Mouse (Mus musculus): ENCODE results near the gene Prkag1. TPM values are rescaled to one million over a fixed set of nuclear protein-coding genes. Genes with fewer than 3 reads are reported as not detected.

Gene Prkag1
- total RNA-seq (2021) = 10 to 100 TPM; 49.0 to 52.5 TPM

DNA sequence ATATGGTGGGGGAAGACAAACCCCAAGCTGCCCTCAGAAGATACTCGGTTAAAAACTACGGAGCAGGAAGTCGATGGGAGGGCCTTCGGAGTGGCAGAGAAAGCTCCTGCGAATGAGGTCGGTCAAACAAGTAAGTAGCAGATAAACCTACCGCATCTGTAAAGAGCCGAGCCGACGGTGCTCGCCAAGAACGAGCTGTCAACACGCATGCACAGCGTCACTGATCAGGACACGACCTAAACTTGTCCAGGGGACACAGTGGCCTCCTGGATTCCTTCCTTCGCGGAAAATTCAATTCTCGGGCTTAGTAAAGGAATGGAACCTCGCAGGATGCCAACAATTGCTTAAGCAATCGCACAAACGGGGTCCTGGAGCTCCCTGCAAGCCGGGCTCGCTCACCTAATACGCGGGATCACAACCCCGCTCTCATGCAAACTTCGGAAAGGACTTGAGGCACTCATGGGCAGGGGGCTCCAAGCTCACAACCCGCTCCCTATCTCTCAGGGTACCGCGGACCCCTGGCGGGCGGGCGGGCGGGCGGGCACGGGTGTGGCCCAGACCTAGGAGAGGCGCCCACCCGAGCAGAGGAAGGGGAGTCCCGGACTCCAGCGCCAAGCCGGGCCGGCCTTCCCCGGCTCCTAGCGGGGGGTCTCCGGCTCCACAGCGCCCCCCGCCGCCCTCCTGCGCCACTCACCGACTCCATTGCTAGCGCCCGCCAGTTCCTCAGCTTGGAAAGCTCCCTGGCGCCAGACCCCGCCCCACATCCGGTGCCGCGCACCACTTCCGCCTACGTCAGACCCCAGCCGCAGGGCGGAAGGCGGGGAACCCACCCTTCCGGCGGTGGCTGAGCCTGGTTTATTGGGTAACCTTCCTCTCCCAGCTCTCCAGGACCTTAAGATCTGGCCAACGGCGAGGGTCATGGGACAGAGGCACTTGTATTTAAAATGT lies at the start of gene Prkag1:
Prkag1 (minus strand) TSS at position 786 of the 948 bp plus-strand sequence.
- DNase-seq = peak; percentile 95 to 96

DNA sequence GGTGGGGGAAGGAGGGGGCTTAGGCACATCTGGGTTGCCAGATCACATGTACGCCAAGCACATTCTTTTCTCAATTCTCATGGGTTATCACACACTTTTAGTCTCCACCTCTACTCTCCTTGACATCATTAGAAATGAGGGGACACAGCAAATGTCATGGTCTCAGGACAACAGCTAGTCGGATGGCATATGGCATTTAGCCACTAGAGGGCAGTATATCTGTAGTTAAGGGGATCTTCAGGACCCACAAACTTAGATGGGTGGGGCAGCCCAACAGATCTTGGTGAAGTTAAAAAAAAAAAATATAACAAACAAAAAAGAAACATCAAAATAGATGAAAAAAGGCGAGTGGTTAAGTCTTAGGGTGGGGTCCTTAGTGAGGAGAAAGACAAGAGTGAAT lies 46.0 kb upstream of the Prkag1 start:
- no peak for DNase-seq

DNA sequence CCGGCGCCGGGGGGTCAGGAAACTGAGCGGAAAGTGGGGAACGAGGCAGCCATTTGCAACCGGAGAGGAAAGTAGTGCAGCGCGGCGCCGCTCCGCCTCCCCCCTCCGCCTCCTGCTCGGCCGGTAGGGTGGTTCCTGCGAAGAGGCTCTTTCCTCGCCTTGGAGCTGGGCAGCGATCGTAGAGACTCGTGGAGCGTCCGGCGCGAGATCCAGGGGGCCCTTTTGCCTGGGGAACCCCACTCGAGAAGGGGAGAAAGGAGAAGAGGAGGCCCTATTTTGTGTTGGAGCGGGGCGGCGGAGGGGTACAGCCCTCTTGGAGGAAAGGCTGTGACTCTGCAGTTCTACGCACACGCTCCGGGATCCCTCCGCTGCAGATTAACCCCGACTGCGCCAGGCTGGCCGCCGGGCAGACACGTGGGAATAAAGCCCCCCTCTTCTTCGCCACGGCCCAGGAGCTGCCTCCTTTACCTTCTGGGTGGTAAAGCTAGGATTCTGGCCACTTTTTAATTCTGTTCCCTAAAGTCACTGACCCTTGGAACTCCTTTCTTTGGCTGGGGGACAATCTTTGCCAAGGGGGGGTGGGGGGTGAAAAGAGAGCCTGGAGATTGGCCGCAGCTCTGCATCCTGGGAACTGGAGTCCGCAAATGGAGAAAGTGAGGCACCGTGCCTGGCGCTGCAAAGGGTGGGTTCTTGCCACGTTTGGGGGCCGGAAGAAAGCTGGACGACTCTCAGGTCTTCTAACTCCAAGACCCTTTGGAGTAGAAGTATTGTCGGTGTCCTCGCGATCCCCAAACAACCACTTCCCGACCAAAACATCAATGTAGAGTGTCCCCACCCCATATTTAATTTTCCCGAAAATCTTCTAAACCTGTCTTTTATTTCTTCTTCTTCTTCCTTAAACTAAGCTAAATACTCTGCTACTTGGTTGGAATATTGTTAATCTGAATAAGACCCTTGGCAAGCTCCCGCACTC lies 40.9 kb upstream of the Prkag1 start:
- DNase-seq = peak; percentile 93

DNA sequence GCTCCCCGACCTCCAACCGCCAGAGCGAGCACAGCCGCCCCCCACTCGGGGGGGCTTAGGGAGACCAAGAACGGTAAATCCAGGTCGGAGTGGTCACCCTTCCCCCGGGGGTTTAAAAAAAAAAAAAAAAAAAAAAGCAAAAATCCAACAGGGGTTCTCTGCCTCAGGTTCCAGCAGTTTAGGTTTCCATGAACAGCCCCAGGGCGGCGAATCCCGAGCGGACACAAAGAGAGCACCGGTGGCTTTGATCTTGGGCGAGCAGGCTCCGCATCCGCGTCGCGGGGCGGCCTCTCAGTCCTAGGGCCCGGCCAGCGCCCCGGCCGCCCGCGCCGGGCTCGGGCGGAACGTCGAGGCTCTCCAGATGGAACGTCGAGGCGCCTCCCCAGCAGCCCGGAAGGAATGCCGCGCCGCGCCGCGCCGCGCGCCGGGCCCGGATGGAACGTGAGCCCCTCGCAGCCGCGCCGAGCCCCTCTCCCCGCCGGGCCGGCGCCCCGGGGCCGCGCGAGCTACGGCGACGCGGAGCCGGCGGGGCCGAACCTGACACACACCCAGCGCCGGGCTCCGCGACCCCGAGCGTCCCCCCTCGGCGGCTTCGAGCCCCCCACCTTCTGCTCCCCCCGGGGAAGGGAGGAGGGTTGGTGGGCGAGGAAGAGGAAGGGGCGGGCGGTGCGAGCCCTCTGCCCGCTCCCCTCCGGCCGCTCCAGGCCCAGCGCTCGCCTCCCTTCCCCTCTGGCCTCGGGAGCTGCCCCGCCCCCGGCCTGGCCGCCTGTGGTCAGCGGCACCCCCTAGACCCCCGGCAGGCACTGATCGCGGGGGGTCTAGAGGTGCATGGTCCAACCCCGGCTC lies 40.0 kb upstream of the Prkag1 start, which contains the start of gene Kmt2d:
Kmt2d (minus strand) TSS at position 135 of the 846 bp plus-strand sequence.
- no peak for DNase-seq

DNA sequence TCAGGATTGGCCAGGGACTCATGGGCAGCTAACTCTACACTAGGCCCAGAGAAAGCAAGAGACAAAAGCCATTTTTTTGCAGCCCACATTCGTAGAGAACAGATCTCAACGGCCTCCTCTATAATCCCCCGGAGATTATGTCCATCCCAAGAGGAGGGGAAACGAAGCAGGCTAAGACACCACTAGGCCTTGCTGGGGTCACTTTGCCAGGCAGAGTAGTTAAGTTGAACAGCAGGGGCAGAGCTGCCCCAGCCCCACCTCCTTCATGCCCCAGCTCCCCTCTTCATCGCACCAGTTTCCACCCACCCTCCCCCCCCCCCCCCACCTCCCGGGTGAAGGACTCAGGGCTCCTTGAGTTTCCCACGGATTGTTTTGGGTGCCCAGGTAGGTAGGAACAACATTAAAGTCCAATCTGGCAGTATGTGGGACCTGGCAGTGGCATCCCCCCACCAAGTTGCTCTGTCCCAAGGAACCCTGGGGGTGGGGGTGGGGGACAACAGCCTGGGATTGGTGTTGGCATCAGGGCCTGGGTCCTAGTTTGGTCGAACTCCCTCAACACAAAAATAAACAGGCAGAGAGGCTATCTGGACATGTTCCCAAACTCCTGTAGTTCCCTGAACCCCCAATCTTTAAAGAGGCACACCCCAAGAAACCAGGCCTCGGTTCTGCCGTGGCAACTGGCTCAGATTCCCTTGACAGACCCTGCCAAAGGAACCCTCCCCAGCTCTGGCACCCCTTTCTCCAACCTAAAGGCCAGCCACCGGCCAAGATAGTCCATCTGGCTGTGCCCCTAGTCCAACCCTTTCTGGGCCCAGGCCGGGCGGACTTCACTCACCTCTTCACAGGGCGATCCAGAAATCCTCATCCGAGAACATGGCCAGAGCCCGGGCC lies 39.1 kb upstream of the Prkag1 start:
- DNase-seq = no peak

DNA sequence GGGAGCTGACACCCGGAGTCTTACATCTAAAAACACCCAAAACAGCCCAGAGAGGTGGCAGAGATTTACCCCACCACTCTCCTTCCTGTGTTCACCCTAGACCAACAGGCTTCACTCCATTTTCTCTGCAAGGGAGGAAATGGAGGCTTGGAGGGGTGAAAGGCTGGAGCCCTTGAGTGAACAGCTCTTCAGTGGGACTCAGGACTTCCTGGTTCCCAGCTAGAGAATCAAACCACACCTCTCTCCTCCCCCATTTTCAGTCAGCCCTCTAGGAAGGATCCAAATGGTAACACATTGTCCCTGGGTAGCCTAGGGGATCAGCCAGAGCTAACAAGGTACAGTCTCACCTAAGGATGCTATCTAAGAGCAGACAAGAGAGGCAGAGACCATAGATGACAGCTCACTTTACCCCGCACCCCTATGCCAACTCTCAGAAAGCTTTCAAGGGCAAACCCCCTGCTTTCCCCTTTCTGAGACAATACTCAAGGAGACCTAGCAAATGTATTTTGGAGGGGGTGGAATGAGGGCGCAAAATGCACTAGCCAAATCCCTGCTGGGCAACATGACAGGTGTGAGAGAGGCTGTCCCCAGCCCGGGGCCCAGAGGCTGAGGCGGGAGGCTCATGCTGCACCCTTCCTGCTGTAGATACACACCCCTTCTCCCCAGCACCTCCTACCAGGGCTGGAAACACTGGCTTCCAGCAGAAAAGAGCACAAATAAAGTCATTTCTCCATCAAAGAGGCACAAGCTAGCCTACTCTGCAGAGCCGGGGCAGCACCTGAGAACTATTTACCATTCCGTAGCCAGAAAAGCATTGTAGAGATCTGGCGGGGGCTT lies 38.2 kb upstream of the Prkag1 start:
- no peak for DNase-seq

DNA sequence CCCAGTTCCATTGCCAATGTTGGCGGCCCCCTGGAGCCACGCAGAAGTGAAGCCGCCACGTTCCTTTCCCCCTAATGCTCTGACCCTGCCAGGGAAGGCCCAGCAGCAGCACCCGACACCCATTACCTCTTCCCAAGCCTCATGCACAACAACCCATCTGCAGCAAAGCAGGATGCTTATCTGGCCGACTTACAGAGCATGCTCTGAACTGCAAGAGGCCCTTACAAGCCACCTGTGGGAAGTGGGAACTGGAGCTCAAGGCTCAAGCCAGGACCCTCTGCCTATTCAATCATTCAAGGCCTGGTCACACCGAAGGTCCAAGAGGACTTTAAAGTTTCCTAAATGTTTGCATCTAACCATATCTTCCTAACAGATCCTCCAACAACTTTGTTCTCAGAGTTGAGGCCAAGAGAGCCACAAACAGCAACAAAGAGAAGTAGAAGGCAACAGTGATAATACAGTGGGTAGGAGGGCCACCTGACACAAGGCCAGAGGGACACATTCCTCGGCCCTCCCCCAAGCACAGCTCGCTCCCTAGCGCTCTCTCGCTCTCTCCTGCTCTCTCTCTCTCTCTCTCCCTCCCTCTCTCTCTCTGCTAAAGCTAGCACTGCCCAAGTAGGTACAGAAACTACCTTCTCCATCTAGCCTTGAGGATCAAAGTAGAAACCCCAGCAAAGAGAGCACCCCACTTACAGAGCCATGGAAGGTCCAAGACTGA lies 37.2 kb upstream of the Prkag1 start:
- DNase-seq = no peak

DNA sequence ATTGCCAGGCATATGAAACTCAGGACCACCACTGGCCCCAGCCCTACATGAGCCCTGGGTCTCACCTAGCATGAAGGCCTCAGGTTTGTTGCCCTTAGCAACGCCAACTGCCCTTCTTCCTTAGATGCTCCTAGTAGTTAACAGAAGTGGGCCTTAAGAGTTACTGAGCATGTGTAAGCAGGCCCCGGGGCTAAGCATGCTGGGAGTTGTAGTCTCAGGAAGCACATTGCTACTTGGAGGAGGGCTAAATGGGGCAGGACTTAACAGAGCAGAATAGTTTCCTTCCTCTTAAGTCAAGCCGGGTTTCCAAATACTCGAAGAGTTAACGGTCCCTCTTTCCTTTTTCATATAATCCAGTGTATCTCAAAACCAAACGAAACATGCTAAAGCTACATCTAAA lies 36.0 kb upstream of the Prkag1 start:
- peak; percentile 25 to 47 for DNase-seq

DNA sequence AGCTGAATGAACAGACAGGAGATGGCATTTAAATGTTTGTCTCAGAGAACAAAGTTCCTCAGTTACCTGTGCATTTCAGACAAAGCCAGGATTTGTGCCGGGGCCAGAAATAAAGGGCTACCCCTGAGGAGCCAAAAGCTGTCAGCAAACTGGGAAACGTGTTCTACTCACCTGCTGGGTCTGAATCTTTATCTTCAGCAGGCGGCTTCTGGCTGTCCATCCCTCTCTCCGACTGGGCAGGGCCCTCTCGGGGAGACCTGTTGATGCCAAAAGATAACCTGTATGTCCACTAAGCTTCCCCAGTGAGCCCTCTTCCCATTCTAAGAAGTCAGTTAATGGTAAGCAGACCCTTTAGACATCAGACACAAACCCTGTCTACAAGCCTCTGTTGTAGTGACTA lies 35.2 kb upstream of the Prkag1 start:
- DNase-seq = no peak

DNA sequence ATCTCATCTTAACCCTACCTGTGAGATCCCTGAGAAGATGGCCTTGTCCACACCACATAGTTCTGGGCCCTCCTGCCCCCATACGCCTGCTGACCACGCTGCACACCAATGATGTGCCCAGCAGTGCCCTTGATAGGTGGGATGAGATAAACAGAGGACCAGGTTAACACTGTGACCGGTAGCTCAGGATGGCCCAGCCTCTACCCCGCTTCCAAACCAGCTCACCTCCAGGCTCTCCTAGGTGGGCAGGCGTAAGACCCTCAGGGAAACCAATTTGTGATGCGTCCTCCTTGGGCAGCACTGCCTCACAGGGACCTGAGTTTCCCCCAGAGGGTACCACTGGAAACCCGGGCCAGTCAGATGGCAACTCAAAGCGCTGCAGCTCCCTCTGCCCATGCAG lies 34.5 kb upstream of the Prkag1 start:
- no peak for DNase-seq

DNA sequence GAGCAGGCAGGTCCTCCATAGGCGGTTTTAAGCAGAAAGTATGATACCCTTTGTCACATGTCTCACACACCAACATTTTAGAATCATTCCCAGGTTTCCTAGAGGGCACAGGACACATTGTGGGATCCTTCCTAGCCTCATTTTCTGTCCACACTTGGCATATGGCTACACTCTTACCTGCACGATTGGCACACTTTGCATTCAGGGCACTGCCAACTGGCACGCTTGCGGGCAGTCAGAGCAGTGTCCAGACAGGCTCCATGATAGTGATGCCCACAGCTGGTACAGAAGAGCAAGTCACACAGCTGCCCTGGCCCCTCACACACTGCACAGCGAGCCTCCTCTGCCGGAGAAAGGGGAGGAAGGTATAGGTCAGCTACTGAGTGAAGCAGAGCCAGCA lies 33.6 kb upstream of the Prkag1 start:
- DNase-seq = no peak

DNA sequence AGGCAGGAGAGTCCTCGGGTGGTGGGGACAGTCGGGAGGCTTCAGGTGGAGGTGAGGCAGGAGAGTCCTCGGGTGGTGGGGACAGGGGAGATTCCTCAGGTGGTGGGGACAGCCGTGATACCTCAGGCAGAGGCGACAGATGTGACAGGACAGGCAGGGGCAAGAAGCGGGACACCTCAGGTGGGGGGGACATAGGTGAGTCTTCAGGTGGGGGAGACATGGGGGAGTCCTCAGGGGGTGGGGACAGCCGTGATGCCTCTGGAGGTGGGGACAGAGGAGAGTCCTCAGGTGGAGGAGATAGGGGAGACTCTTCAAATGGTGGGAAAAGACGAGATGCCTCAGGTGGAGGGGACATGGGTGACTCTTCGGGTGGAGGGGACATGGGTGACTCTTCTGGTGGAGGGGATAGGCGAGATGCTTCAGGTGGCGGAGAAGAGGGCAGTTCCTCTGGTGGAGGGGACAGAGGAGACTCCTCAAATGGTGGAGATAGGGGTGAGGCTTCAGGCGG lies 32.2 kb upstream of the Prkag1 start:
- no peak for DNase-seq

DNA sequence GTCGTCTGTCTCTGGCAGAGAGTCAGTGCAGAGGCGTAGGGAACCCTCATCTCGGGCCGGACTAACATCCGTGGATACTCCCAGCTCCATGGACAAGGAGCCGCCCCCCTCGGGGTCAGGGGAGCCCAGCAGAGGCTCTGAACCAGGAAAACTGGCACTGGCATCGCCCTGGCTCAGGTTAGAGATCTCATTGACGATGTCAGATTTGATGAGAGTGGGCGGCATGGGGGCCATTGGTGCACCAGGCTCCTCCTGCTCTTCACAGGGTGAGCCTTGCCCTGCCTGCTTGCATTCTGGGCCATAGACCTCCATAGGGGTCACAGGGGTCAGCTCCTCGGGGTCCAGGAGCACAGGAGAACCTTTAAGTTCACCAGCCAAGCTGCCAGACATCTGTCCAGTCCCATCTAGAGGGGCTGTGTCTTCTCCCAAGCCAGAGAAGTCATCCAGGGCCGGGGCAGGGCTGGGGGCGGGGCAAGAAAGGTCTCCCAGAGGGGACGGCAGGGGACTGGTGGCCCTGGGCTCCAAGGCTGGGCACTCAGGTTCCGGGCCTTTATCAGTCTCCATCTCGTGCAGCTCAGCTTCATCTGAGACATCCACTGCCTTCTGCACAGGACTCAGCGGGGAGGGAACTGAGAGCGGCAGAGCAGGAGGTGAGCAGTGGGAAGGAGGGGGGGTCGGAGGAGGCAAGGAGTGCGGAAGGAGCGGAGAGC lies 30.5 kb upstream of the Prkag1 start:
- no peak for DNase-seq

DNA sequence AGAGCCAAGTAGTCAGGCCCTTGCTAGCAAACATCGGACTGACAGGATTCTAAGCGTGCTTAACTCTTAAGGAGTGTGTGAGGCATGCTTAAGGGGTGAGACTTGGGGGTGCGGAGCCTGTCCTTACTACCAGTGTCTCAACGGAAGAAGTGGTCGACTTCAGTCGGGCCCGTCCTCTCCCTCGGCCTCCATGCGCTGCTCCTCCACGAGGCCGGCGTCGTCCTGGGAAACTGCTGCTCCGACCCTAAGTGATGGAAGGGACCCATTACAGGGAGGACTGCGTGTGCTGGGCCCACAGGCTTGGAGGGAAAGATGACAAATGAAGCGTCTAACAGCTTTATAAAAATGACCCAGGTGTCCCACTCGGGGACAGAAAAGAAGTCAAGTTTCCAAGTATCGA lies 29.6 kb upstream of the Prkag1 start:
- DNase-seq = no peak

DNA sequence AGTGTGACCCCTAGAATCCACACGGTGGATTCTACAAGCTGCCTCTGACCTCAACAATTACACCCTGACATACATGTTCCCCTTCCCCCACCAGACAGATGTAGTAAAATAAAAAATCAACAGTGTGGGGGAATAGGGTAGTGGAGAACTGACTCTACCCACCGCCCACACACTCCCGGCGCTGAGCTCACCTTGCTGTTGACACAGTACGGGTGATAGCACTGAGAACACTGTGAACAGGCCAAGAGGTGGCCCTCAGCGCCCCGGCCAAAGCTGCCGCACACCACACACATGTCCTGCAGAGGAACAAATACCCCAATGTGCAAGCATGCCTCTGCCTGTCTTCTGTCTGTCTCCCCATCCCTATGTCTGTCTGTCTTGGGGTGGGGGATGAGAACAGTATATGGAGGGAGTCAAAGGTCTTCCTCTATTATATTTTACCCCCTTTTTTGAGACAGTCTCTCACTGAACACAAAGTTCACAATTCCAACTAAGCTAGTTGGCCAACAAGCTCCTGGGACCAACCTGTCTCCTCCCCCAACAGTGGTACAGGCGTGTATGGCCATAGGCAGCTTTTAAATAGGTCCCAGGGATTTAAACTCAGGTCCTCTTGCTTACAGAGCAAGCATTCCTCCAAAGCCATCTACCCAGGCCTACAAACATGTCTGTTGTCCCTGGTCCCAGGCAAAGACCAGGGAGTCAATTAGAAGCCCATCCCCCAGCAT lies 28.2 kb upstream of the Prkag1 start:
- DNase-seq = no peak

DNA sequence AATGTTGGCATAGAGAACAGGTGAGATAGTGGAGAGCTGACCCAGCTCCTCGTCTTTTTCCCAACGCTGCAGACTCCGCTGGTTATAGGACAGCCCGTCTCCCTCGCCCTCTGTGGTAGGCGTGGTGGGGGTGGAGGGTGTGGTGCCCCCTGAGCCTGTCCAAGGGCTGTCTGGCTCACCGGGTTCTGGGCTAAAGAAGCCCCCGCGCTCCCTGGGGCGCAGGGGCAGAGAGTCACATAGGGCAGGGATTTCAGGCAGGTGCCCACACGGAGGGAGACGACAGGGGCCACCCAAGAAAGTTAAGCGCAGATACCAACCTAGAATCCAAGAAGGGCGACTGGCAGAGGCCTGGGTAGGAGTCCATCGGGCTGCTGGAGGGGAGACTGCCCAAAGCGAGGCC lies 22.9 kb upstream of the Prkag1 start:
- DNase-seq = peak in 1 of 2 experiments; percentile 1

DNA sequence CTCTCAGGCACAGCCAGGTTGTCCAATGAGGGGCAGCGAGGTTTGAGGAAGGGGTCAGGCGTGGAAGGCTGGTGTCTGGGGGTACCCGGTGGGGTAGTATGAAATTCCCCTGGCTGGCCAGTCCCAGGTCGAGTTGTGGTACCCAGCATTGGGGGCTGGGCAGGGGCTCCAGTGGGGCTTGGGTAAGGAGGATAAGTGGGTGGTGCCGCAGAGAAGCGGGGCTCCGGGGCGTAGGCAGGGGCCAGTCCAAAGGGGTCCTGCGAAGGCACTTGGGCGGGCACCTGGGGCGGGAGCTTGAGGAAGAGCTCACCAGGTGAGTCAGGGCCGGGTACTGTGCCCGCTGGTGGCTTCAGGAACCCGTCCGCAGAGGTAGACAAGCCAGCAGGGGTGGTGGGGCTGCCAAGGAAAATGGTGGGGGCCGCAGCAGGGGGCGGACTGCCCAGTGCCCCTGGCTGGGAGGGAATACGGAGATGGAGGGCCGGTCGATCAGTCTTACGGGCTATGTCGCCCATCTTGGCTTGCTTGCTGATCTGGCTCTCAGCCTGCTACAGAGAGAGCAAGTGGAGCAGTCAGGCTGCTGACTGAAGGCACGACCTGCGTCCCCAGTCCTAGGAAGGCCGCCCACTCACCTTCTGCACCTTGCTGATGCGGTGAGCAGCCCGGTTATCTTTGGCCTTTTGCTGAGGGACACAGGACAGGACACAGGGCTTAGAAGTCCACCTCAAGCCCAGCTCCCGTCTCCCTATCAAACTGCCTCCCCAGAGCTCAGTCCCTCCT lies 22.0 kb upstream of the Prkag1 start:
- DNase-seq = peak in 1 of 2 experiments; percentile 2

Measured in layer of hippocampus, postnatal 36 days (tissue).